Mouse (Mus musculus) small intestine, adult 2 months (tissue): ENCODE data around the gene Gm20388.

Source experiments
- CTCF ChIP-seq: fragments of 200-500 bp; IDR thresholded peaks from 2 replicates; pipeline ENCODE4 v1.5.1; 2012; ENCODE audit warnings: low read depth, mild to moderate bottlenecking, control low read depth, inconsistent platforms, low read length, moderate library complexity, mixed read lengths; ENCODE audit not compliant: insufficient replicate concordance, insufficient read length; ENCODE audit errors: extremely low read depth
- POLR2A ChIP-seq: fragments of 200-500 bp; IDR thresholded peaks from 2 replicates; pipeline ENCODE4 v1.6.1; 2012; ENCODE audit warnings: low read depth, mild to moderate bottlenecking, control low read depth, inconsistent platforms, low read length, moderate library complexity

DNA sequence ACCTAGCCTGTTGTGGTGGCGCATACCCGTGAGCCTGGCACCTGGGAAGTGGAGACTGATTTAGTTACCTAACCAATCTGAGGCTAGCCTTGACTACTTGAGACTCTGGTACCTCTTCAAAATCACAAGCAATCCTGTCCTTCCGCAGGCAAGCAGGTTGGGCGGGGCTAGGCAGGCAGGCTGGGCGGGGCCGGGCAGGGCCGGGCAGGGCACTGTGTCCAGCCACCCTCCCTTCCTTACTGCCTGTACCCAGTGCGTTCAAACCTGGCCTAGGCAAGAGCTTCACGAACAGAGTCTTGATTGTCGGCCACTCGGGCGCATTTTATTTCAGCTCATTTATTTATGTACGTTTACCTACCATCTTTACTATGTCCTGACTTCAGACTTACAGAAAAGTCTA, 2949.2 kb downstream of the Gm20388 start:
- no peak for TF ChIP-seq CTCF
- TF ChIP-seq POLR2A: no peak
